Mouse (Mus musculus) testis, adult 2 months (tissue): Measurements from ENCODE around the gene Mlec.

Experiments used
- CTCF ChIP-seq: fragments of 200-500 bp; IDR thresholded peaks from 2 replicates; pipeline ENCODE4 v1.5.1; 2012; ENCODE audit warnings: low read depth, mild to moderate bottlenecking, inconsistent platforms, low read length, moderate library complexity; ENCODE audit not compliant: control insufficient read depth, insufficient read depth, insufficient replicate concordance
- POLR2A ChIP-seq: fragments of 200-500 bp; IDR thresholded peaks from 2 replicates; pipeline ENCODE4 v1.6.1; 2012; ENCODE audit warnings: low read depth, mild to moderate bottlenecking, inconsistent platforms, low read length, moderate library complexity; ENCODE audit not compliant: control insufficient read depth

- TF ChIP-seq CTCF (no peak), POLR2A (no peak)
Observed at GRCm38 (mm10) chr5:115146747-115147130, 11.2 kb downstream of the Mlec start.
